Mouse (Mus musculus) bone marrow macrophage, adult 2 months (primary cell): ENCODE results near the gene Sh3pxd2a.

Experiments used
- CTCF ChIP-seq: IDR thresholded peaks from 2 replicates; pipeline ENCODE4 v1.5.1; 2012; ENCODE audit warnings: low read depth, mild to moderate bottlenecking, low read length, moderate library complexity
- POLR2A ChIP-seq: IDR thresholded peaks from 2 replicates; pipeline ENCODE4 v1.6.1; 2012; ENCODE audit warnings: mild to moderate bottlenecking, low read depth, low read length, borderline replicate concordance

DNA sequence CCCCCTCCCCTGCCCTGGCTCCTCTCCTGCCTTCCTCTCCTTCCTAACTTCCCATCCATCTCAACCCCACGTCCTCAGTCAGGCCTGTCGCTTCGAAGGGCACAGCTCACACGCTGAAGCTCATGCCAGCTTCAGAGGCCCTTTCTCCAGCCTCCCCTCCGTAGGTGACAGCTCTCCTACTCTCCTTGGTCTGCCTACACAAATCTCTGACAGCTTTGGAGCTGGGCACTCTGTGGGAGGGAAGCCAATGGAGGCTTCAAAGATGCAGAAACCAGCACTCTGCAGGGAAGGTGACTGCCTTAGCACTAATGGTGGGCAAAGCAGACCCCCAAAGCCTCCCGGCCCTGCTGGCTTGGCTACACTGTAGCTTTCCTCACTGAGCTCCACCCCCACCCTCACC lies 128.9 kb downstream of the Sh3pxd2a start:
- TF ChIP-seq CTCF = no peak
- no peak for TF ChIP-seq POLR2A
